Mouse (Mus musculus) urinary bladder, postnatal 4 days (tissue): ENCODE measurements around the gene Bfsp2.

Experiments
- DNase-seq, 2 experiments: peaks; one replicate each; pipeline ENCODE4 v3.0.0; 2021 to 2022; ENCODE audit warnings: low spot score in 2 of 2

Gene Bfsp2

GRCm38 (mm10) chr9:103485606-103486005, 5.4 kb upstream of the Bfsp2 start:
- DNase-seq, result no peak

- no peak for DNase-seq
These were observed 492 bp upstream of the Bfsp2 start for GRCm38 (mm10) chr9:103480603-103481220.

DNA sequence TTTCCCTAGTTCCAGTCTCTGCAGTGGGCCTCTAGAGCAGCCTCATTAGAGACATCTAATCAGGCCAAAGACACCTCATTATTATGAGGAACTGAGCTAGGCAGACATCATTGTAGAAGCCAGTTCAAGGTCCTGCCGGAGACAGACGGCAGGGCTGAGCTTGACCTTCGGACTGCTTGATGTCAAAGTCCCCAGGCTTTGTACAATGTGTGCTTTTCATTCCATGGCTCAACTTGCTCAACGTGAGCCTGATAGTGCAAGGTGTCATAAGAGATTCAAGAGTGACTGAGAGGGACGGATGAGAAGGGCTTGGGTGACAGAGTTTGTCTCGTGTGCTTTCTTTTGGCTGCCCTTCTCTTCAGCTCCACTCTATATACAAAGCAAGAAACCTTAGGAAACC, 4.8 kb downstream of the Bfsp2 start:
- no peak for DNase-seq

DNA sequence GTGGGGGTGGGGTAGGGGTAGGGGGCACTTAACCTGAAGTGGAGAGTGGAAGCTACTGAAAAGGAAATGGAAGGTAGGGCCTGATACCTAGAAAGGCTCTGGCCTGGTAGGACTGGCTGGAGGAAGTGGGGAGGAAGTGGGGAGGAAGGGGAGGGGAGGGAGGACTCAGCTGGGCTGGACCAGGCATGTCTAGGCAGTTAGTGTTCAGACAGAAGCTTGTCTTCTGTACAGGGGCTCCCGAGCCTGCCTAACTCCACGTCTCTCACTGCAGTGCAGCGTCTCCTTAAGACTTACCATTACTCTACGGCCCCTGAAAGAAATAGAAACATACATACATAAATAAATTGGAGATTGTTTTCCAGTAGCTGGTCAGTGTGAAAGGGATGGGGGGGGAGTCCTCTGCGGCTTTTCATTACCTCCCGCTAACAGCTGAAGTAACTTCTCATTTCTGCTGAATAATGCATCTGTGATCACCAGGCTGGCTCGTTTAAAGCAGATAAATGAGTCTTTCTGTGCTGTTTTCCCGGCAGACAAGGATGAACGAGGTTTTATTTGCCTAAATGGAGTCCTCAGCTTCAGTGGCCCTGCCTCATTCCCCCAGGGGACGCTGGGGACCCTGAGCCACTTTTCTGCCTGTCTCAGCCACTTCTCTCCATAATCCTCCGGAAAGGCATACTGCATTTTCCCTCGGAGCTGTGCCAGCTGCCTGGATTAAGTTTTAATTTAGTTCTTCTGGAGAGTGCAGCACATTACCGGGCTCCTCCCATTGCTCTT, 6.1 kb downstream of the Bfsp2 start:
- DNase-seq, result no peak

- DNase-seq, result no peak
These were observed 8.4 kb downstream of the Bfsp2 start for GRCm38 (mm10) chr9:103471784-103472183.

DNA sequence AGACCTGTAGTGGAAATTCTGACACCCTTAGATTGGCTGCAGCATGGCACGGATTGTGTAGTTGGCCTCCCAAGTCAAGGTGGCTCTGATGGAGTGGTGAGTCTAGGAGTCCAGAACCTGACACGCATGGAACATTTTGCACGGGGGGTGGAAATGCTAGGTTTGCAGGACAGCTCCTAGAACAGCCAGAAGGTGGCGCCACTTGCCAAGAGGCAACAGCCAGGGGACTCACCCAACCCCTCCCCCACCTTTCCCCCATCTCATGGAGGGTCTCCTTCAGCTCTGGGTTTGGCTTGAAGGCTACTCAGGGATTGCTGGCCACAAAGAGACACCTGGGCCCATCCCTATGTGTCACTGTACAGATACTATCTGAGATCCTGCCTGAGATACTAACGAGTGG, 10.7 kb downstream of the Bfsp2 start:
- DNase-seq, result no peak

- DNase-seq, result no peak
These were observed 11.3 kb downstream of the Bfsp2 start for GRCm38 (mm10) chr9:103468911-103469310.

- DNase-seq, result no peak
These were observed 14.5 kb downstream of the Bfsp2 start for GRCm38 (mm10) chr9:103465711-103466220.

DNA sequence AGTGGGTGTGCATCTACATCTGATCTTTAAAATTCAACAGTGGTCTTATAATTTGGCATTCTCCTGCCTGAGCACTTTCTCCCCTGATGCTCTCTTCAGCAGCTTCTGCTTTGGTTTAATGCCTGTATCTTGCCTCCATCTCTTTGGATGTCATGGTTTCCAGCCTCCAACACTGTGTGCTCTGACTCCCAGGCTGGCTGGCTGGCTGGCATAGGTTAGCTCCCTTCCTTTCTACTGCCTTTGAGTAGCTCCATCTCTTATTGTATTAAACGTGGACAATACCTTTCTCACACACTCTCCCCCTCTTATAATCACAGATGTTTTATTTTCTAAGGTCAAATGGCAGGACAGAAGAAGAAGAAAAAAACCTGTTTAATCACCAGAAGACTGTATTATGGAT, 14.9 kb downstream of the Bfsp2 start:
- no peak for DNase-seq

GRCm38 (mm10) chr9:103463833-103464232, 16.4 kb downstream of the Bfsp2 start:
- no peak for DNase-seq

- no peak for DNase-seq
These were observed 20.4 kb downstream of the Bfsp2 start for GRCm38 (mm10) chr9:103459839-103460238.

- no peak for DNase-seq
These were observed 20.9 kb downstream of the Bfsp2 start for GRCm38 (mm10) chr9:103459307-103459706.

GRCm38 (mm10) chr9:103449651-103450050, 30.6 kb downstream of the Bfsp2 start:
- DNase-seq, result no peak

- DNase-seq, result no peak
These were observed 31.1 kb downstream of the Bfsp2 start for GRCm38 (mm10) chr9:103449092-103449491.

DNA sequence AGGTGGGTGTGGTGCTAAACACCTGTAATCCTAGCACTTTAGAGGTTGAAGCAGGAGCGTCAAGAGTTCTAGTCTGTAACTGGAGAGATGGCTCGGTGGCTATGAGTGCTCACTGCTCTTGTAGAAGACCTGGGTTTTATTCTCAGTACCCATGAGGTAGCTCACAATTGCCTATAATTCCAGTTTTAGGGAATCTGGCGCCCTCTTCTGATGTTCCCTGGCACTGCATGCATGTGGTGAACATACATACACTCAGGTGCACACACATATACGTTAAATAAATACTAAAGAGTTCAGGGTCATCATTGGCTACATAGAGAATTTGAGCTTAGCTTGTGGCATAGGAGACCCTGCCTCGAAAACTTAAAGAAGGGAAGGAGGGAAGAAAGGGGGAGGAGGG, 35.6 kb downstream of the Bfsp2 start:
- no peak for DNase-seq

GRCm38 (mm10) chr9:103443824-103444185, 36.4 kb downstream of the Bfsp2 start:
- no peak for DNase-seq

DNA sequence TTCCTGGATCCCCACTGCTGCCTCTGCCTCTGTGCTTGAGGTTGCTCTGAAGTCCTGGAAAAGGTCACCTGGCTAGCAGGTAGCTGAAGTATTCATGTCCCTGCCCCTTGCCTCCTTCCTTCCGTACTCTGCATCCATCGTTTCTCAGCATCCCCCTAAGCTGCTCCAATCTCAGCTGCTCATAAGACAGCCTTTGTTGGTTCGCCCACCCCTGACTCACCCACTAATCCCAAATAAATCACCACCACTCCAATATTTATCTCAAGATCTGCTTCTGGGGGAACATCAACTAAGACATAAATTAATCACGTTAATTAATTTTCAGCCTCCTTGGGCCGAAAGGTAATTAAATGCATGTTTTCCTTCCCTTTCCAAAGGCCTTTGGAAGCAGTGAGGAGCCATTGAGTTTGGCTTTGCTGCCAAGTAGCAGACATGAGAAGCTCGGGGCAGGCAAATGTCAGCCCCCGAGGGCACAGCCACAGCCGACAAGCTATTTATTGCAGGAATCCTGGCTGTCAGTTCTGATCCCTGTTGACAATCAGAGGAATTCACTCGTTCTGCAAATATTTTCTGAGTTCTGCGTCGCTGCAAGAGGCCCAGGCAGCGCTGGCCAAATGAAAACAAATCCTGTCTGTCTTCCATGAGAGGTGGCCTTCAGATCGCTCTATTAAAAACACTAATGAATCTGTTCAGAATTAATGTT, 36.9 kb downstream of the Bfsp2 start:
- DNase-seq, result no peak

GRCm38 (mm10) chr9:103440597-103440996, 39.6 kb downstream of the Bfsp2 start:
- no peak for DNase-seq

GRCm38 (mm10) chr9:103437104-103437503, 43.1 kb downstream of the Bfsp2 start:
- no peak for DNase-seq

GRCm38 (mm10) chr9:103434116-103434515, 46.1 kb downstream of the Bfsp2 start:
- no peak for DNase-seq

DNA sequence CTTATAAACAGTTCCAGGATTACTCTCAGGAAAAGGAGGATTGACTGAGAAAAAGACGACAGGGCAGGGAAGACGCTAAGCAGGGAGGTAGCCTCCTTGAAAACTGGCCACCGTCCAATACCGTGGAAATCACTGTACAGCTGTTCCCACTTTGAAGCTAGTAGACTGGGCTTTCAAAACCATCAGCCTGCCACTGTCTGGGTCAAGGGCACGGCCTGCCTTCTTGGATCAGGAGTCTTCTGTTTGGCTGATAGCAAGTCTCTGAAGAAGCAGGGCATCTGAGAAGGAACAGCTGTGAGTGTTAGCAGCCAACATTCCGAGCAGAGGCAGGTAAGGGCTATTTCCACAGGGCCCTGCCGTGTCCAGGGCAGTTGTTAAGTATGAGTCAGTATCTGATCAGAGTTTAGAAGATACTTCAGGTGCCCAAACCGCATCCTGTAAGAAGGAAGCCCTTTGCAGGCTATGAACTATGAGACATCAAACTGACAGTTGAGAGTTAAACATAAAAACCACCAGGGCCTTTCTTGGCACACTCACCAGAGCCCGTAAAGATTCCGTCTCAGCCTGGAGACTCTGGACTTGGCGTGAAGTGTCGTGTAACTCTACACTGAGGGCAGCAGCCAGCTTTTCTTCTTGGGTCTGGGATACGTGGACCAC, 48.0 kb downstream of the Bfsp2 start:
- DNase-seq, result no peak

GRCm38 (mm10) chr9:103431718-103432117, 48.5 kb downstream of the Bfsp2 start:
- no peak for DNase-seq
